Mouse (Mus musculus) right cerebral cortex, adult 2 months (tissue): ENCODE measurements around the gene Fat4.

Experiments
- DNase-seq, 2 experiments: peaks; one replicate each; pipeline ENCODE4 v3.0.0; 2021 to 2022; ENCODE audit warnings: low spot score in 2 of 2

Gene Fat4

DNA sequence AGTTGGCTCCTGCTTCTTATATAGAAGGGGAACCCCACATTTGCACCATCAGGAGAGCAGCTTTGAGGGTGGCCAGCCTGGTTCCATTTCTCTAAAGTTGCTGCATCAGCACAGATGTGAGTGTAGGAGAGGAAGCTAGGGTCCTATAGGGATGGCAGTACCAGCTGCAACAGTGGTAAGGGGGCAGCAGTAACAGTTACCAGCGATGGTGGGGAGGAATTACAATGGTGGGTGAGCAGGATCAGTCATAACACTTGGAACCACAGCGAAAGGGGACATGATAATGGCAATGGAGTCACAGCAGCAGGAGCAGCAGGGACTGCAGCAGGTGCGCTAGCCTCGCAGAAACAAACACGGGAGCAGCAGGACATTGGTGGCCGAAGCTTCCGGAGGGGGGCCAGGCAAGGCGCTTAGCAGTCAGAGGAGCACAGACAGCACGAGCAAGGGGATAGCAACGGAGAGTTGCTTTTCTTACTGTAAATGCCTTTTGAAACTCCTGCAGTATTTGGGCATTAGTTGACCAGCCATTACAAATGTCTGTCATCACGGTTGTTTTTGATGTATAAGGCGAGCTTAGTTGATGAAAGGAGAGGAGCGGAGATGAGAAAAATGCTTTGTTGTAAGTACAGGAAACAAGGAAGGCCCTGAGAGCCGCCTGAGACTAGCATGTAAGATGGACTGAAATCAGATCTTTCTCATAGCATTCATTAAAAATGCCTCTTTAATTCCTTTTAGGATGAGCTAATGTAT is 21.1 kb downstream of the Fat4 start:
- no peak for DNase-seq

DNA sequence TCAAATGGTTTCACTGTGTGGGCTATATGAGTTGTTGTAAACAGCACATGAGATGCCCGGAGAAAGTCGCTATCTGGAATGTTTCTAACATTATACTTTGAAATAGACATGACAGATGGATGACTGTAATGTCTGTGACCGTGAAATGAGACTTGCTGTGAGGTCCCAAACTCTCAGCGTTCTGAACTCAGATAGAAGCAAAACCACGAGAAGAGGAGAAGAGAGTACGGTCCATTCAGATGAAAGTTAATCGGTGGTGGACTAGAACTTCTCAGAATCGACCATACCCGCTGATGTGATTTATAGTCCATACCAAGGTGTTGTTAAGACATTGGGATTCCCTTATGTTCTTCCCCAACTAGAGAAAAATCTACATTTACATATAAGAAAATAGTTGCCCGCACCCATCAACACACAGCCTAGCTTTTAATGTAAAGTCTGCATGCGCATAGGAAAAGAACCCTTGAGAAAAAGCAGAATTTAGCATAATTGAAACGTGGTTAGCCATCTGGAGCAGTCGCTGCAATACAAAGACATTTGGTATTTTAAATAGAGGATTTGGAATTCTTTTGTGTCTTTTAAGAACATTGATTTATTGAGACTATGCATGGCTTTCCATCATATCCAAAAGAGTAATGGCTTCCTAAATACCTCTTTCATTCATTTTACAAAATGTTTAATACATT is 21.8 kb downstream of the Fat4 start:
- no peak for DNase-seq

DNA sequence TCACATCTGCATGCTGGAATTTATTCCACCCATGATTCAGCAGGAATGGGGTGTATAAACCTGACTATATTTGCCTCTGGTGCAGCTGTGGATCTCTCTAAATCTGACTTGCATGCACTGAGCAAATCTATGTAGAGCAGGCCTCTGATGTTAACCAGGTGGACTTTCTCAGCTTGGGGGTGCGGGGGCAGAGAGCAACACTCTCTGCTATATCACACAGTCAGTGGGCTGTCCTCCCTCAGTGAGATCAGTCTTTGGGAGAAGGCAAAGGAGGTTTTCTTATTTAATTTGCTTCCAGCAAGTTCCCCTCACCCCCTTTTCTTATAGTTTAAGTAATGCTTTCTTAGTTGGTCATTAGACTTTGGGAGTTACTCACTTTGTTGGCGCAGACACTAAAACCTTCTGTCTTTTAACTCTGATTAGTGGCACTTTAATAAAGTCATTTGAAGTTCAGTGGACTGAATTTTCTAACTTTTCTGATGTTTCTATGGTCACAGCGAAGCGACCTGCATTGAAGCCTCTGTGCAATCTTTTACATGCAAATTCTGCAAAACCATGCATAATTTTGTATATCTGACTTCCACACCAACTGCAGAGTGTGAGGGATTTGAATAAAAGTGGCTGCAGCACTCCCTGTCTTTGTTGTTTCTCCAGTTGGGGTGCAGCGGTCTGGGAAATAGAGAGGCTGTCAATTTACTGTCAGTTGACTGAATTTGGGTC is 26.2 kb downstream of the Fat4 start:
- no peak for DNase-seq

DNA sequence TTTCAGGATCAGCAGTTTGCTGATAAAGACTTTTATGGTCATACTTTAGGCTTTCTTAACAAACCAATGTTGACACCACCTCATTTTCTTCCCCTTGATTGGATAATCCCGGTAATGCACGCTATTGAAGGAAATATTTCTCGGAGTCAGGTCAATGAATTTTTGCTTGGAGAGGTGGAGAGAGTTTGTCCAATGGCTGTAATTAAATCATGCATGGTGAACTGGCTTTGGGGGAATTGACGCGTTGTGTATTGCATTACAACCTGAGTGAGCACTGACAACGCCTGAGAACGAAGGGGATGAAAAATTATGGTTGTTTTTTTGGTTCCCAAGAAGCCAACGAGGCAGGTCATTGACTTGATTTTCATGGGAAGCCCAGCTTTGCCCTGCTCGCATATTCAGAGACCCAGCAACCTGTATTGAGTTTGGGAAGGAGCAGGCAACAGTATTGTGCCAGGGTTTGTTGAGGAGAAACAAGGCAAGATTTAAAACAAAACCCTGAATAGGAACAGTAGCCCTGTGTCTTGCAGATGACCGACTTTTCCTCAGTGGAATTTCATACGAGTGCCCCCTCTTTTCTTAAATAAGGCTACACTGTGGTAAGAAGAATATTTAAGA is 26.9 kb downstream of the Fat4 start:
- no peak for DNase-seq

- DNase-seq = no peak
These were observed 32.2 kb downstream of the Fat4 start for GRCm38 (mm10) chr3:38918926-38919325.

- no peak for DNase-seq
These were observed 34.3 kb downstream of the Fat4 start for GRCm38 (mm10) chr3:38921031-38921430.

GRCm38 (mm10) chr3:38923251-38923686 is 36.5 kb downstream of the Fat4 start:
- no peak for DNase-seq

- no peak for DNase-seq
These were observed 41.4 kb downstream of the Fat4 start for GRCm38 (mm10) chr3:38928076-38928686.

DNA sequence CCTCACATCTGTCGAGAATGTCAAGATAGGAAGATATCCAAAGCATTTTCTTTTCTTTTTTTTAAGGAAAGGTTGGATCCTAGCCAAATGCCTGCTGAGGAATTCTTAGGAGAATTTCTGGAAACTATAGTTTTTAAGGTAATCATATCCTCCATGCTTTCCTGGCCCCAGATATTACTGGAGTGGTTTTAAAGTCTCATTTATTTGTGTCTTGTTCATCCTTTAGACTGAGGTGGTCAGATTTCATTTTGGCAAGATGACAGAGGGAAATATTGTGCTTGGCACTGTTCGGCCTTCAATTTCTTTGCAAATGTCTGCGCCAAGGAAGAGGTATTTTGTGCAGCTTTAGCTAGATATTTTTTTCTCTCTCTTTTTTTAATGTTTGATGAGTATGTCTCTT is 42.0 kb downstream of the Fat4 start:
- no peak for DNase-seq

DNA sequence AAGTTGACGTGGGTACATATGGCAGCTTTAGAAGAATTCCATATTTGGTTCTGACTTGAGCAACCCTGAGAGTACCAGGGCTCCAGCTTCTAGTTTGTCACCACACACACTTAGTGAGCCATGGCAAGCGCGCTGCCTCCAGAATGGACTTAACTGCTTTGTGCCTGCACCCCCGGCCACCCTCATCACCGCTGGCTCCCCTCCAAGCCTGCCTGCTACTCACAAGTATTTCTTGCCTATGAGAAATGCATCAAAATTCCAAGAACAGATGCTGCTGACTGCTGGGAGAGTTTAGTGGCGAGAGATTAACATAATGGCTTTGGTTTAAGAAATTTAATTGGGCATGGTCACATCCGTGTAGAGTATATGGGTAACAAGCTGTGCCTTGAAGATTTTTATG is 48.0 kb downstream of the Fat4 start:
- DNase-seq = peak; percentile 62 to 66

GRCm38 (mm10) chr3:38936485-38936884 is 49.7 kb downstream of the Fat4 start:
- no peak for DNase-seq

DNA sequence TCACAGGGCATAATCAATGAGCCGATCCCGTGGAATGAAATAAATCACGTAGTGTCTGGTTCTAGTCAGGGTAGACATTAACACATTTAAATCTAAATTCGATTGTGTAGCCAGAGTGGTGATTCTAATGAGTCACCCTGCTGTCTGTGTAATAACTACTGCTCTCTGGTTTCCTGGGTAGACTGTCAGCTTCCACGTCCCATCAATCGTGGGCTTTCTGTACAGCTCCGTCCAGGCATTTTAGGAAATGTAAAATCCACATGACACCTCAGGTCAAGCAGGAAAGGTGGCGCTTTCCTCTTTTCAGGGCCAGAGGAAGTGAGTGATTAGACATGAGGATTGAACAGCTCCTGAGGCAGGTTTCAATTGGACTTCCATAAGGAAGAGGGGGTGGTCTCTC is 50.4 kb downstream of the Fat4 start:
- DNase-seq = no peak

GRCm38 (mm10) chr3:38938136-38938535 is 51.4 kb downstream of the Fat4 start:
- DNase-seq = no peak

DNA sequence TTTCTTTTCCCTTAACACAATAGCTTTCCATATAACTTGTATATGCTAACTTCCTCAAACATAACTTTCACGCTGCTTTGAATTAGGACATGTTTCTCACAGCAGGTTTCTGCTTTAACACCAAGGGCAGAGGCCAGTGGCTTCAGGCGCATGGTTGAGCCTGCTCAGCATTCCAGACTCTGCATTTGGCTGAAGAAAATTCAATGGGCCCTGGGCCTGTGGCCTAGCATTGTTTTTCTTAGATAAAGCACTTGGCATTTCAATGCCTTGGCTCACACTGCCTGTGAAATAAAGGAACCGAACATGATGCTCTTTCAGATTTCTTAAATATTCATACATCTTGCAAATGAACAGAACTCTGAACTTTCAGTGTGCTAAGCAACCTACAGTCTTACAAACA is 52.8 kb downstream of the Fat4 start:
- no peak for DNase-seq

DNA sequence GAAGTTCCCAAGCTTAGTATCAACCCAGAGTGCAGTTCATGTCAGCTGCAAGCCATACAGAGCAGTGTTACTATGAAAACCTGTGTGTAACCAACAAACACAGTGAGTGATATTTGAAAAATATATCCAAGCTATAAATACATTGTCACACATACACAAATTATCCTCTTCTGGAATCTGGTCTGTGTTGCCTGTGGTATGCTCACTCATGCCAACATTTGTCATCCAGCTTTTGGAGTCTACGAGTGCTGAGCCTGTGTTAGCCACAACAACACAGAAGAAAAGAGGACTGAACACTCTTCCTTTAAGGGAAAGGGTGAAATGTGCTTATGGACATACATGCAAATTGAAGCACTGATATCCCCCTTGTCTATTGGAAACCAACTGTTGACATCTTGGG is 53.6 kb downstream of the Fat4 start:
- DNase-seq = no peak

- no peak for DNase-seq
These were observed 58.4 kb downstream of the Fat4 start for GRCm38 (mm10) chr3:38945157-38945556.

DNA sequence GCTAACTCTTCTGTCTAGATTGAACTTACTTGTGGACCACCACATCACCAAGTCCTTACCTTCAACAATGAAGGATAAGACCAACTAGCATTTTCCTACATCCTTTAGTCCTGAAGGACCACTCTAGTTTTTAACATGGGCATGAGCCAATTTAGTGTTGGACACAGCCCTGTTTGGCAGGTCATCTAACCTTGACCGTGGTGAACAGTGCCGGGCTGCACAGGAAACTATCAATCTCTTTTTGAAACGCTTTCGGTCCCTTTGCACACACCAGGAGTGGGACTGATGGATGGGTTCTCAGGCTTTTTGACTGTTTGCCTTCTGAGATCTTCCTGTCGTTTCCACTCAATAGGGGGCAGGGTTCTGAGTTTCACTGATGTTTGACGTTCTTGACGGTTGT is 61.0 kb downstream of the Fat4 start:
- no peak for DNase-seq

- DNase-seq = no peak
These were observed 65.9 kb downstream of the Fat4 start for GRCm38 (mm10) chr3:38952602-38953001.

DNA sequence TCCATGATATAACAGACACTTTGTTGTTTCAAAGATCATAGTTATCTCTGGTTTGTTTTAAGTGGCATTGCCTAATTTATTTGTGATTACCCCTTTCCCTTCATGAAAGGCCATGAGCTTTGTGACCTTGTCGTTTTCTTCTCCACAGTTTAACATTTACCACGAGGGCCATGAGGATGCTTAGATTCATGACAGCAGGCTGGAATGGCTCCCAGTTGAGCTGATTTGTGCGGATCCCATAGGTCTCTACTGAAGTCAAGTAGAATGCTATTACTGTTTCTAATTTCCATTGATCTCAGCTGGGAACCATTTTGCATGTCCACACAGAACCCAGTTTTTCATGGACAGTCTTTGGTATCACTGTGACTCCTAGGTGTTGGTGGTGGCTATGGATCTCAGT is 67.5 kb downstream of the Fat4 start:
- DNase-seq = no peak

DNA sequence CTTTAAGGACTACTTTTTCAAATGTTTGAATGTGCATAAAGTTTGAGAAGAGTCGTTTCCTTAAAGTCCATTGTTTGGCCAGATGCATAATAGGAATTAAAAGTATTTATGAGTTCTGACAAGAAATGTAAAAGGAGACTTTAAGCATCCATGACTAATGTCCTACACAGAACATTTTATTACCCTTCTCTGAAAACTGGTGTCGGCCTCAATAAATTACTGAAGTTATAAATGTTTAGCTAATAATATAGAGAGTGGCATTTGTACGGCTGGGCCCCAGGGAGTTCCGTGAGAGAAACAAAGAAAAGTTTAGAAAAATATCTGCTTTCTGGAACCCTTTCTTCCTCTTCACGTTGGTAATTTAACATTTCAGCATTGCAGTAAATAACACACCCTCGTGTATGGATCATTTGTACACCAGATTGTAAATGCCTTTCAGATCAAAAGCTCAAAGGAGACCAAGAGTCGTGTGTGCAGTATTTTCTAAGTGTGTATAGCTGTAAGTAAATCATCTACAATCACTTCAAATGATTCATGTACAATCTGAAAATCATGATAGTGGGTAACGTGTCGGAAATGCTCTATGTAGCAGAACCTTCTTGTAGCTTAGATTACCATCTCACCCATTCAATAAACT is 69.4 kb downstream of the Fat4 start:
- no peak for DNase-seq

DNA sequence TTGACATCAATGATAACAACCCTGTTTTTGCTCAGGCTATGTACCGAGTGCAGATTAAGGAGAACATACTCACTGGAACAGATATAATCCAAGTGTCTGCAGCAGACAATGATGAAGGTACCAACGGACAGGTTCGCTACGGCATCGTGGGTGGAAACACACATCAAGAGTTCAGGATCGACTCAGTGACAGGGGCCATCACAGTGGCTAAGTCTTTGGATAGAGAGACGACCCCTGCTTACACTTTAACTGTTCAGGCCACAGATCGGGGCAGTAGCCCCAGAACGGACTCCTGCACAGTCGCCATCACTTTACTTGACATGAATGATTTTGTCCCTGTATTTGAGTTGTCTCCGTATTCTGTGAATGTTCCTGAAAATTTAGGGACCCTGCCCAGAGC is 70.4 kb downstream of the Fat4 start:
- DNase-seq = no peak
